Mouse (Mus musculus) heart, postnatal 0 days (tissue): ENCODE data around the gene Klf11. TPM values are rescaled to one million over a fixed set of nuclear protein-coding genes. Genes with fewer than 3 reads are reported as not detected.

Experiments
- ATAC-seq: fragments of 200-750 bp; cut with Nextera tagmentation; 2 replicates; pipeline ENCODE4 v1.8.0; 2017; ENCODE audit warnings: low read depth, moderate number of reproducible peaks, moderate library complexity; ENCODE audit not compliant: insufficient read depth
- DNase-seq: peaks from one replicate; pipeline ENCODE4 v3.0.0-alpha.2; 2016; ENCODE audit warnings: low spot score
- H3K27ac ChIP-seq: fragments of 300-500 bp; sonication (generic); 2 replicates; pipeline ENCODE4 v1.5.1; 2014; ENCODE audit warnings: low read depth, mild to moderate bottlenecking
- H3K27me3 ChIP-seq: fragments of 300-500 bp; sonication (generic); 2 replicates; pipeline ENCODE4 v1.6.1; 2014; ENCODE audit warnings: low read length, mixed read lengths; ENCODE audit not compliant: control insufficient read depth, insufficient read depth
- H3K36me3 ChIP-seq: fragments of 300-500 bp; sonication (generic); replicated peaks from 2 replicates; pipeline ENCODE4 v1.6.1; 2014; ENCODE audit warnings: low read length, mixed read lengths; ENCODE audit not compliant: control insufficient read depth, insufficient read depth
- H3K4me1 ChIP-seq: fragments of 300-500 bp; sonication (generic); 2 replicates; pipeline ENCODE4 v1.6.1; 2014; ENCODE audit warnings: antibody characterized with exemption; ENCODE audit not compliant: control insufficient read depth, insufficient read depth
- H3K4me2 ChIP-seq: fragments of 300-500 bp; sonication (generic); 2 replicates; pipeline ENCODE4 v1.6.1; 2014; ENCODE audit warnings: low read depth, mild to moderate bottlenecking, low read length, moderate library complexity
- H3K4me3 ChIP-seq: fragments of 300-500 bp; sonication (generic); 2 replicates; pipeline ENCODE4 v1.5.1; 2014; ENCODE audit warnings: low read depth, low read length
- H3K9ac ChIP-seq: fragments of 300-500 bp; sonication (generic); replicated peaks from 2 replicates; pipeline ENCODE4 v1.6.1; 2014; ENCODE audit warnings: low read depth, low read length, mixed read lengths
- H3K9me3 ChIP-seq: fragments of 300-500 bp; sonication (generic); replicated peaks from 2 replicates; pipeline ENCODE4 v1.6.1; 2016; ENCODE audit warnings: low read length; ENCODE audit not compliant: control insufficient read depth
- CTCF ChIP-seq: IDR thresholded peaks from 2 replicates; pipeline ENCODE4 v1.5.1; 2016; ENCODE audit warnings: antibody characterized with exemption, control low read depth, low read depth
- EP300 ChIP-seq: IDR thresholded peaks from 2 replicates; pipeline ENCODE4 v1.6.1; 2016; ENCODE audit warnings: antibody characterized with exemption, low read depth
- WGBS: fragments of 180-500 bp; shearing (Covaris S2); extraction: QIAGEN DNeasy Blood & Tissue Kit; methylation state at CpG from one replicate; pipeline ENCODE4 v1.1.7; 2014; 5-methylcytosine and 5-hydroxymethylcytosine counted together
- polyA plus RNA-seq: library from polyadenylated mRNA; unstranded; fragments of >200 nt; fragmentation: Nextera tagmentation; extraction: Ambion mirVana; gene quantifications from 2 replicates; pipeline ENCODE4 v1.2.1, GENCODE M21; 2015
- total RNA-seq: library from RNA; depleted of rRNA; stranded (reverse); fragments of >200 nt; gene quantifications from 2 replicates; pipeline ENCODE4 v1.2.3, GENCODE M21; 2014; ENCODE audit warnings: low replicate concordance

The Klf11 gene
- total and polyA plus RNA-seq, 2 experiments from 2014 or later = 16.5 to 45.5 TPM

DNA sequence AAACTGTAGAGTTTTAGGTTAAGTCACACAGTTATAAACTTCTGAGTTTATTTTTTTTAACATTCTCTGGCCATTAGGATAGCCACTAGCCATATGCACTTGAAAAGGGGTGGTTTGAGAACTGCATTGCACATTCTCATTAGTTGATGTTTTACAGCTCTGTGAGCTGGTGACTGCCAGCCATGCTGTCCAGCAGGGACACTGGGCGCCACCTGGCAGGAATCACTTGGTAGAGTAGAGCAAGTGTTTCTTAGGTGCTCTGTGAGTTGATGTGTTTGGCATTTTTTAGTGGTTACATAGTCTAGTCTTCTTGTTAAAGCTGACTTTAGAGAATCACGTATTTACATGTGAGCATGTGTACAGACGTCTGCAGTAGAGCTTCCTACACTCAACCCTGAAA, 5.4 kb downstream of the Klf11 start:
- 50% methylated on average over 3 of the region's 3 CpGs for WGBS
- TF ChIP-seq EP300 = no peak
- TF ChIP-seq CTCF = no peak

GRCm38 (mm10) chr12:24658998-24659397, 7.9 kb downstream of the Klf11 start:
- peaks cover 24% of the 10 kb centered on the region for H3K4me1 ChIP-seq
- 70% methylated on average over 4 of the region's 4 CpGs for WGBS

More for the DNA sequence above, 5.4 kb downstream of the Klf11 start:
- Histone ChIP-seq H3K4me1 (peaks cover 31% of the 10 kb centered on the region), H3K4me3 (no peak overlapping the region), H3K9me3 (no peaks in the 10 kb centered on the region), H3K27me3 (no peaks in the 10 kb centered on the region), H3K4me2 (no peak overlapping the region), H3K36me3 (peaks cover 77% of the 10 kb centered on the region), H3K27ac (no peak overlapping the region), H3K9ac (no peak overlapping the region; the same call in 1 of the 2 replicates)
- ATAC-seq (no peak), DNase-seq (no peak)

DNA sequence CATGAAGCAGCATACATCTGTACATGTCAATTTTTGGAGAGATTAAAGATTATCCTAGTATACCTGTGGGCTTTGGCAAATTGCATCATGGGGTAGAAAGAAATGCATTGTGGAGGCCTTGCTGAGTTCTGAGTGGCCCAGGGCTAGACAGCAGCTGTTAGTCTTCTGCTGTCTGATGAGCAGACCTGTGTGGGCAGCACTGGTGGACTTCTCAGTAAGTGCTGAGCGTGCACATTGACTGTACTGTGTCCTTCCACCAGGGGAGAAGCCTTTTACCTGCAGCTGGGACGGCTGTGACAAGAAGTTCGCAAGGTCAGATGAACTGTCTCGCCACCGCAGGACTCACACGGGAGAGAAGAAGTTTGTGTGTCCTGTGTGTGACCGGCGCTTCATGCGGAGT, 8.8 kb downstream of the Klf11 start:
- Histone ChIP-seq H3K4me3 (no peak overlapping the region), H3K36me3 (peaks cover 74% of the 10 kb centered on the region), H3K9me3 (no peaks in the 10 kb centered on the region), H3K4me1 (peaks cover 21% of the 10 kb centered on the region; the same call in 1 of the 2 replicates), H3K27me3 (no peaks in the 10 kb centered on the region), H3K9ac (no peak overlapping the region), H3K4me2 (no peak overlapping the region), H3K27ac (no peak overlapping the region)
- DNase-seq = no peak
- TF ChIP-seq EP300 (no peak), CTCF (no peak)
- WGBS = 87% methylated on average over 9 of the region's 9 CpGs
- no peak for ATAC-seq

More at GRCm38 (mm10) chr12:24658998-24659397, 7.9 kb downstream of the Klf11 start:
- Histone ChIP-seq H3K4me2 (no peak overlapping the region), H3K27me3 (no peaks in the 10 kb centered on the region), H3K27ac (no peak overlapping the region), H3K4me3 (no peak overlapping the region), H3K9me3 (no peaks in the 10 kb centered on the region), H3K36me3 (peaks cover 83% of the 10 kb centered on the region), H3K9ac (no peak overlapping the region)
- no peak for ATAC-seq
- TF ChIP-seq CTCF (no peak), EP300 (no peak)
- DNase-seq = no peak

- H3K27ac ChIP-seq = peak overlapping the region; percentile 32
These were observed 10.0 kb downstream of the Klf11 start for GRCm38 (mm10) chr12:24661100-24661499.

DNA sequence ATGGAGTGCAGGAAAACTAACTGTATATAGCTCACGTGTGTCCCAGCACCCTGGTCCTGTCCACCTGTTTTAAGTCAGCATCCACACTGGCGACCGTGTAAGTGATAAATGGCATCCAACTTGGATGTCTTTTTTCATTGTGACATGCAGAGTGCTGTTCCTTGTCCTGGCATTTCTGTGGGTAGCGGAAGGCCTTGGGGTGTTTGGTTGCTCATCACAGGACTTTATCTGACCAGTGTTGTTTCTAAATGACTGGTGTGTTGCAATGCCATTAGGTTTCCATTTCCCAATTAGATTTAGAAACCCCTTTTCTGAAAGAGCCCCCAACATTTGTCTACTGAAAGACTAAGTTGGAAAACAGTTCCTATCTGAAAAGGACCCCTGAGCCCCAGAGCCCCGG, 11.1 kb downstream of the Klf11 start:
- Histone ChIP-seq H3K4me2 (no peak overlapping the region), H3K27me3 (no peaks in the 10 kb centered on the region), H3K4me1 (peaks cover 21% of the 10 kb centered on the region; the same call in 1 of the 2 replicates), H3K27ac (no peak overlapping the region), H3K9me3 (no peaks in the 10 kb centered on the region), H3K9ac (no peak overlapping the region), H3K36me3 (peaks cover 55% of the 10 kb centered on the region), H3K4me3 (no peak overlapping the region)
- no peak for TF ChIP-seq EP300
- TF ChIP-seq CTCF = no peak
- DNase-seq (no peak), ATAC-seq (no peak)
- 75% methylated on average over 5 of the region's 5 CpGs for WGBS

More at GRCm38 (mm10) chr12:24661100-24661499, 10.0 kb downstream of the Klf11 start:
- DNase-seq (no peak), ATAC-seq (peak; percentile 51; the same call in 1 of the 2 replicates)
- H3K9me3 ChIP-seq = no peaks in the 10 kb centered on the region
- no peaks in the 10 kb centered on the region for H3K27me3 ChIP-seq
- no peak overlapping the region for H3K9ac ChIP-seq
- no peak overlapping the region for H3K4me3 ChIP-seq
- WGBS = 35% methylated on average over 4 of the region's 4 CpGs
- no peak overlapping the region for H3K4me2 ChIP-seq
- TF ChIP-seq EP300 (no peak), CTCF (no peak)
- H3K4me1 ChIP-seq = peaks cover 21% of the 10 kb centered on the region; the same call in 1 of the 2 replicates
- H3K36me3 ChIP-seq = peaks cover 66% of the 10 kb centered on the region

DNA sequence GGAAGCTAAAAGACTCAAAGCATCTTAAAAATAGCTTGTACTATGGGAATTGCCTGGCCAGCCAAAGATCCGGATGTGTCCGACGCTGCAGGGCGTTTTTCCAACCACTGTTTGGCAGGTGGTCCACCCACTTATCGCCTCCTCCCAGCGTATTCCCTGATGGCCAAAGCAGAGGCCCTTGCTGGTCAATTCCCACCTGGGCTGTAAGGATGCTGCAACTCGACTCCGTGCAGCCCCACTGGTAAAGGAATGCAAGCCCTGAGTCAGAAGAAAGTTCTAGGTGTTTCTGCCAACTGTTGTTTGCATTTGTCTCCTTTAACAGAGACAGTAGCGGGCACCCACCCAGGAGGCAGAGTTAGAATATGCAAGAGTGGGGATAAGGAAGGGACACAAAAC, 29.0 kb downstream of the Klf11 start:
- H3K9ac ChIP-seq = no peak overlapping the region; the same call in 1 of the 2 replicates
- H3K9me3 ChIP-seq = no peaks in the 10 kb centered on the region
- H3K4me1 ChIP-seq = peaks cover 13% of the 10 kb centered on the region
- 21% methylated on average over 9 of the region's 9 CpGs for WGBS
- TF ChIP-seq EP300 = no peak
- no peak for TF ChIP-seq CTCF
- peaks cover 5% of the 10 kb centered on the region; the same call in 1 of the 2 replicates for H3K27me3 ChIP-seq
- DNase-seq = no peak
- no peak for ATAC-seq
- peak overlapping the region; percentile 65 for H3K4me3 ChIP-seq
- H3K4me2 ChIP-seq = peak overlapping the region; percentile 94
- no peaks in the 10 kb centered on the region for H3K36me3 ChIP-seq
- H3K27ac ChIP-seq = peak overlapping the region; percentile 68
